Mouse (Mus musculus) thymus, adult 2 months (tissue): ENCODE results near the gene Zfyve26.

Experiments used
- CTCF ChIP-seq: fragments of 200-500 bp; IDR thresholded peaks from 2 replicates; pipeline ENCODE4 v1.5.1; 2012; ENCODE audit warnings: mild to moderate bottlenecking, control low read depth, low read length, moderate library complexity, borderline replicate concordance; ENCODE audit not compliant: control insufficient read depth, poor library complexity, insufficient read depth; ENCODE audit errors: extremely low read depth
- POLR2A ChIP-seq: fragments of 200-500 bp; IDR thresholded peaks from 2 replicates; pipeline ENCODE4 v1.6.1; 2012; ENCODE audit warnings: mild to moderate bottlenecking, low read length, control low read depth, moderate library complexity; ENCODE audit not compliant: control insufficient read depth, poor library complexity, insufficient read depth; ENCODE audit errors: extremely low read depth

DNA sequence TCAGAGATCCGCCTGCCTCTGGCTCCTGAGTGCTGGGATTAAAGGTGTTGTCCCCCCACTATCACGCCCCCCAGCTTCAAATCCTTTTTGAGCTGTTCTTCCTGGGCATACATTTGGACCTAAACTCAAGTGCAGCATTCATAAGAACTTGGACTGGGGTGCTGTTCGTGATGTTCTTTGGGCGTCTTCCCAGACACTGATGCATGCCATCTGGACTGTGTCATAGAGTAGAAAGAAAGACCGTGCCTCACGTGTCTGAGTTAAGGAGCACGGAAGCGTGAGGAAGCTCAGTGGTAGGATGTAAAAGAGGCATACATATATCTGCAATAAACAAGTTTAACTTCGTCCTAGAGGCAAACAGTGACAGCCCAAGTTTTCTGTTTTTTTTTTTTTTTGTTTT lies 5.7 kb upstream of the Zfyve26 start:
- TF ChIP-seq CTCF (no peak), POLR2A (no peak)
